Mouse (Mus musculus): Measurements from ENCODE around the gene Aldh18a1. TPM values are rescaled to one million over a fixed set of nuclear protein-coding genes. Genes with fewer than 3 reads are reported as not detected.
A peak's percentile ranks its signal among the peaks of the same experiment; 100 is the strongest.
"Not testable (repeated sequence)": the region's sequence is repeated elsewhere in the genome, so short reads cannot be mapped to it uniquely, and the experiment has no call there.

Gene Aldh18a1
- polyA plus RNA-seq, 1 experiment from 2014 or later: 63.8 TPM

DNA sequence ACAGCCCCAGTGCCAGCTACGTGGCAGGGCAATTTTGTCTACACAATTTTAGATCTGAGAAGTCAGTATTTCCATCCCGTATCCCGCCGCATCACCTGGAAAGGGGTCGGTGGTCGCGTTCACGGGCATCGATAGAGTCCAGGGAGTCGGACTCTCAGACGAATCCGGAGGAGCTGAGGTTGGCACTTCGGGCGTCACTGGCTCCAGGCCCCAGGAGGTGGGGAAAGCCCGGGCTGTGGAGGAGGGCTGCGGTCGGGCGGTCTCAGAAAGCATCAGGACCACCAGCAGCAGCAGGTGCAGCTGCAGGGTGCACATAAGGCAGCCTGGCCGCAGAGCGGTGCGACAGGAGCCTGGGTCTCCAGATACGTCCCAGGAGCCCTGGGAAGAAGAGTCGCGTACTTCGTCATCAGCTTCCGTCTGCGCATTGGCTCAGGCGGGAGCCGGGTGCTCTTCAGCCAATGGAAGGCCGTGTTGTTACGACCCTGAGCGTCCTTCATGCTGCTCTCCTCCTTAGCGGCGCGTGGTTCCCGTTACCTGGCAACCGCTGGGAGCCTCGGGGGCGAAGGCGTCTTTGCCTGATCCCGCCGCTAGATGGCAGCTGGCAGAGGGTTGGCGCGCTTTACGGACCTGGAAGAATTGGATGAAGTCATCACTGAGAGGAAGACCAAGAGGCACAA lies 23.7 kb upstream of the Aldh18a1 start, which contains the start of the genes Tctn3 and Entpd1:
Tctn3 (minus strand) TSS at position 404 of the 677 bp plus-strand sequence.
Entpd1 (plus strand) TSS at position 537 of the 677 bp plus-strand sequence.
- peak; percentile 100 for ATAC-seq (replicated peaks)
- Histone ChIP-seq H3K36me3 (replicated peaks) (peaks cover 12% of the 10 kb centered on the region; the same call in 1 of the 2 replicates), H3K4me1 (peaks cover 16% of the 10 kb centered on the region), H3K9ac (peak within 1 kb of the TSS; percentile 77), H3K9me3 (no peaks in the 10 kb centered on the region), H3K4me3 (peak within 1 kb of the TSS; percentile 96), H3K4me2 (peak within 1 kb of the TSS; percentile 72), H3K27ac (peak within 1 kb of the TSS; percentile 74), H3K27me3 (replicated peaks) (no peaks in the 10 kb centered on the region)
- under 1% methylated on average over 45 of the region's 45 CpGs for WGBS

DNA sequence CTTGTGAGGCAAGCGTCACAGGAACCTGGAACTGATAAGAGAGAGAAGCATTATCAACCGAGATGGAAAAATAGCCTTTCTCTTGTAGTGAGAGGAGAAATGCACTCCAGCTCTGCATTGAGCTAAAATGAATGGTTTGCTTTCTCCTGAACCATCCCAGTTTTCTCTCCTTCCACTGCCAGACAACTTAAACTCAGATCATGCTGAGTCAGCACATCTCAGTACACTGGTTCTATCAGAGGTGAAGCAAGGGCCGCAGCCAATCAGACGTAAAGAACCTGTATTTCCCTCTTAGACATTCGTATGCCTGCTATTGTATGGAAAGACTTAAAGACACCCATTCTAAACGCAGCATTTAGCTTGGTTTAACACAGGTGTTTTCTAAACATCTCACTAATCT lies 19.4 kb upstream of the Aldh18a1 start:
- no peaks in the 10 kb centered on the region for H3K9me3 ChIP-seq
- no peaks in the 10 kb centered on the region for H3K27me3 ChIP-seq (replicated peaks)
- peaks cover 18% of the 10 kb centered on the region; the same call in 1 of the 2 replicates for H3K36me3 ChIP-seq (replicated peaks)
- H3K9ac ChIP-seq: no peak overlapping the region
- WGBS: 91% methylated on average over 6 of the region's 6 CpGs
- peaks cover 15% of the 10 kb centered on the region for H3K4me1 ChIP-seq
- ATAC-seq (replicated peaks): no peak
- no peak overlapping the region for H3K27ac ChIP-seq
- no peak overlapping the region for H3K4me3 ChIP-seq
- H3K4me2 ChIP-seq: no peak overlapping the region

GRCm38 (mm10) chr19:40605189-40605588 lies 16.9 kb upstream of the Aldh18a1 start:
- H3K9ac ChIP-seq: no peak overlapping the region
- peaks cover 18% of the 10 kb centered on the region; the same call in 1 of the 2 replicates for H3K36me3 ChIP-seq (replicated peaks)
- H3K4me1 ChIP-seq: no peaks in the 10 kb centered on the region
- H3K27me3 ChIP-seq (replicated peaks): no peaks in the 10 kb centered on the region
- H3K4me3 ChIP-seq: no peak overlapping the region
- H3K4me2 ChIP-seq: no peak overlapping the region
- H3K9me3 ChIP-seq: no peaks in the 10 kb centered on the region
- H3K27ac ChIP-seq: no peak overlapping the region
- ATAC-seq (replicated peaks): no peak
- WGBS: 91% methylated on average over 9 of the region's 9 CpGs

DNA sequence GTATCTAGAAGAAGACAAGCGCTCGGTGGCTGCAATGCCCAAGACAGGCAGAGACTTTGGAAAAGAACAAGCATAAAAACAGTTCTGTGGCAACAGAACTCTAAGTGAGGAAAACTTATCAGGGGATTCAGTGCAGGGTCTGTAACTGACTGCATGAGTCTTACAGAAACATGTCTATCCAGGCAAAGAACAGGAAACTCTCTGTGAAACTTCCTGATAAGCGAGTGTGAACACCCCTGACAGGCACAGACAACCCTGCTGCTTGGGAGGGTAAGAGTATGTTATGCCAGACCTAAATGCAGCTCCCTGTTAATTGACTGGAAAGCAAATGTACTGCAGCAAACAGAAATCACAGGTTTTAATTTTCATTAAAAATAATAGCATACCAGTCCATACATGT lies 13.6 kb upstream of the Aldh18a1 start:
- 96% methylated on average over 3 of the region's 3 CpGs for WGBS
- Histone ChIP-seq H3K4me2 (no peak overlapping the region), H3K27ac (no peak overlapping the region), H3K36me3 (replicated peaks) (peaks cover 12% of the 10 kb centered on the region; the same call in 1 of the 2 replicates), H3K4me1 (no peaks in the 10 kb centered on the region), H3K9ac (no peak overlapping the region), H3K4me3 (no peak overlapping the region), H3K9me3 (no peaks in the 10 kb centered on the region), H3K27me3 (replicated peaks) (no peaks in the 10 kb centered on the region)
- ATAC-seq (replicated peaks): no peak

DNA sequence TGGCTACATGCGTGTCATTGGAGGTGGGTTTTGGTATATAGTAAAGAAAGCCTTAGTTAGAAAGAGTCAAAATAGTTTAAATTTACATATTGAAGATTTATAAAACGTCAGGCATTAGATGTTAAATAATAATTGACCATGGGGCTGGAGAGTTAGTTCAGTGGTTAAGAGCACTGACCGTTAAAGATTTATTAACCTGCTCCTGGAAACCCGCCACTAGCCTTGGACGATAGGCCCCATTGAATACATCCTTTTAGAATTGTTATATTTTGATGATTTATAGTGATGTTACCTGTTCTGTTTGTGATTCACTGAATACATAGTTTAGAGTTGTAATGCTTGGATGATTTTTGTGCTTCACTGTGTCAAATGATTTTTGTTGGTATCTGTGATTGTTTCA lies 12.6 kb upstream of the Aldh18a1 start:
- H3K9ac ChIP-seq; H3K27ac ChIP-seq; H3K4me1 ChIP-seq; H3K27me3 ChIP-seq (replicated peaks); H3K9me3 ChIP-seq; H3K4me2 ChIP-seq; ATAC-seq (replicated peaks); H3K4me3 ChIP-seq: not testable (repeated sequence)
- H3K36me3 ChIP-seq (replicated peaks): peaks cover 18% of the 10 kb centered on the region; the same call in 1 of the 2 replicates
- WGBS: 94% methylated on average over 5 of the region's 5 CpGs

- H3K36me3 ChIP-seq (replicated peaks): peaks cover 19% of the 10 kb centered on the region; the same call in 1 of the 2 replicates
- H3K4me1 ChIP-seq: no peaks in the 10 kb centered on the region
- H3K9me3 ChIP-seq: no peaks in the 10 kb centered on the region
- H3K9ac ChIP-seq: no peak overlapping the region
- H3K4me2 ChIP-seq: no peak overlapping the region
- H3K4me3 ChIP-seq: no peak overlapping the region
- H3K27me3 ChIP-seq (replicated peaks): no peaks in the 10 kb centered on the region
- no peak for ATAC-seq (replicated peaks)
- no peak overlapping the region for H3K27ac ChIP-seq
- 91% methylated on average over 8 of the region's 8 CpGs for WGBS
These were observed 7.6 kb upstream of the Aldh18a1 start for GRCm38 (mm10) chr19:40595831-40596230.

GRCm38 (mm10) chr19:40595231-40595630 lies 7.0 kb upstream of the Aldh18a1 start:
- H3K9me3 ChIP-seq: no peaks in the 10 kb centered on the region
- H3K9ac ChIP-seq: no peak overlapping the region
- H3K27me3 ChIP-seq (replicated peaks): no peaks in the 10 kb centered on the region
- no peak overlapping the region for H3K4me2 ChIP-seq
- no peak for ATAC-seq (replicated peaks)
- H3K4me3 ChIP-seq: no peak overlapping the region
- no peak overlapping the region for H3K27ac ChIP-seq
- H3K36me3 ChIP-seq (replicated peaks): peaks cover 19% of the 10 kb centered on the region; the same call in 1 of the 2 replicates
- H3K4me1 ChIP-seq: no peaks in the 10 kb centered on the region
- WGBS: 96% methylated on average over 3 of the region's 3 CpGs

DNA sequence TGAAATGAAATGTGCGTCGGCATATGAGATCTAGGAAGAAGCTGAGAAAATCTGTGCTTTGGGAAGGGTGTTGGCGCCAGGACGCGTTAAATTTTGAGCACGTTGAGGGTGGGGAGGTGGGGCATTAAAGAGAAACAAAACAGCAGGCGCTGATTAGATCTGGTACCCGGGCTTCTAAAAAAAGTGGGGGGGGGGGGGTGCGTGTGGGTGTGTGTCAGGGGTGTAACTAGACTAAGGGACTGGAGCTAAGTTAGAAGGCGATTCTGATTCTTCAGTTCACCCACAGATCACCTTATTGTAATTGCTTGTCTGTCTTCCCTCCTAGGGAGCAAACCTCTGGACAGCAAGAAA lies 1.2 kb upstream of the Aldh18a1 start:
- ATAC-seq (replicated peaks): no peak
- peak overlapping the region; percentile 82 for H3K27ac ChIP-seq
- no peaks in the 10 kb centered on the region for H3K36me3 ChIP-seq (replicated peaks)
- peak overlapping the region; percentile 62 for H3K9ac ChIP-seq
- peak overlapping the region; percentile 52 for H3K4me3 ChIP-seq
- peak overlapping the region; percentile 74 for H3K4me2 ChIP-seq
- WGBS: 1% methylated on average over 10 of the region's 10 CpGs
- no peaks in the 10 kb centered on the region for H3K9me3 ChIP-seq
- no peaks in the 10 kb centered on the region for H3K27me3 ChIP-seq (replicated peaks)
- peaks cover 21% of the 10 kb centered on the region for H3K4me1 ChIP-seq

DNA sequence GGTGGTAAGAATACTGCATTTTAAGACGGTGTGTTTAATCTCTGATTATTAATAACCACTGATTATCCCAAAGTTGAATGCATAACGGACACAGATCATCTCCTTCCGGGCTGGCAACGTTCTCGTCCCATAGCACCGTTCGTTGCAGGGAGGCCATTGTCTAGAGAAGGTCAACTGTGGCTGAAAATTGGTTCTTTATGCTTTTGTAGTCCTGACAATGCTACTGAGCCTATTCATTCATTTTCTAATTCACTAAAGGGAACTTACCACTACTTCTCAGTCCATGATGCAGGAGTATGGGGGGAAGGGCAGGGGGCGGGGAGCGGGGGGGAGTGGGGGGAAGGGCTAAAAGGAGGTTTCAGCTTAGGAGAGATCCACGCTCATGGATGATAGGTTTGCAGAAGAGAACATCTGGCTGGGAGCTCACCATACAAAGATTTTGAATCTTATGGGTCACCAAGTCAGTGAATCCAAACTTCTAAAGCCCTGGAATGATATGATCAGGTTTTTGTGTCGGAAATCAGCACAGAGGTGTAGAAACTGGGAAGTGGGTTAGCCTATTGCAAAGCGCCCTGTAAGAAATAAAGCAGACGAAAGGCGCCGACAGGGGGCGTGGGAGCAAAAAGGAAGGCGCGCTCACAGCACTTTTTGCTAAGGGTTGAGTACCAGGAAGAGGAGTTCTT lies 725 bp upstream of the Aldh18a1 start:
- Histone ChIP-seq H3K4me3 (peak overlapping the region; percentile 52), H3K27me3 (replicated peaks) (no peaks in the 10 kb centered on the region), H3K4me1 (peaks cover 21% of the 10 kb centered on the region), H3K27ac (peak overlapping the region; percentile 82), H3K9ac (peak overlapping the region; percentile 62), H3K36me3 (replicated peaks) (no peaks in the 10 kb centered on the region), H3K9me3 (no peaks in the 10 kb centered on the region), H3K4me2 (peak overlapping the region; percentile 74)
- ATAC-seq (replicated peaks): peak; percentile 81
- WGBS: 0% methylated on average over 18 of the region's 18 CpGs

- WGBS: 4% methylated on average over 30 of the region's 30 CpGs
- Histone ChIP-seq H3K36me3 (replicated peaks) (0 out of 2 replicates have a peak, but pooled peaks cover 2% of the 10 kb centered on the region), H3K4me2 (peak overlapping the region; percentile 74), H3K4me1 (peaks cover 21% of the 10 kb centered on the region), H3K27ac (peak overlapping the region; percentile 72), H3K9me3 (no peaks in the 10 kb centered on the region), H3K9ac (peak overlapping the region; percentile 62), H3K4me3 (peak overlapping the region; percentile 52), H3K27me3 (replicated peaks) (no peaks in the 10 kb centered on the region)
- peak; percentile 76 for ATAC-seq (replicated peaks)
These were observed 571 bp downstream of the Aldh18a1 start for GRCm38 (mm10) chr19:40587491-40588292.

DNA sequence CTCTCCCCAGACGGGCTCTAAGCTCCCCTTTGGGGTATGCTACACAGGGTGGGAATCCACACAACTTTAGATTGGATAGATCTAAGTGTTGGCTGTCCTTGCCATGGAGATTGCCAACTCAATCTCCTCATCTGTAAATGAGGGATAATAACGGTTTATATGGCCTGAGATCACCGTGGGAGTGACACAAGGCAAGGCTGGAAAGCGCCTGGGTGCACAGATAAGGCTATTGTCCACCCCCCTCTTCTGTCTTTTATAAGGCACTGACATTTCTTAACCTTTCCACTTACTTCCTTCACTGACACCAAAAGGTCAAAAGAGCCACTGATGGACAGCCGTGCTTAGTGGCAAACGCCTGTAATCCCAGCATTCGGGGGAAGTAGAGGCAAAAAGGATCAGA lies 1.4 kb downstream of the Aldh18a1 start:
- 61% methylated on average over 7 of the region's 7 CpGs for WGBS

GRCm38 (mm10) chr19:40581662-40582061 lies 6.6 kb downstream of the Aldh18a1 start:
- WGBS: 94% methylated on average over 5 of the region's 5 CpGs
- Histone ChIP-seq H3K4me3 (no peak overlapping the region), H3K27me3 (replicated peaks) (no peaks in the 10 kb centered on the region), H3K27ac (no peak overlapping the region), H3K9ac (no peak overlapping the region), H3K4me1 (peaks cover 10% of the 10 kb centered on the region), H3K36me3 (replicated peaks) (peaks cover 37% of the 10 kb centered on the region), H3K9me3 (no peaks in the 10 kb centered on the region), H3K4me2 (no peak overlapping the region)
- no peak for ATAC-seq (replicated peaks)

More for the DNA sequence above, 1.4 kb downstream of the Aldh18a1 start:
- H3K36me3 ChIP-seq (replicated peaks): 0 out of 2 replicates have a peak, but pooled peaks cover 2% of the 10 kb centered on the region
- peak overlapping the region; percentile 62; the same call in 1 of the 2 replicates for H3K9ac ChIP-seq
- H3K9me3 ChIP-seq: no peaks in the 10 kb centered on the region
- peaks cover 21% of the 10 kb centered on the region for H3K4me1 ChIP-seq
- H3K4me2 ChIP-seq: peak overlapping the region; percentile 74
- no peak for ATAC-seq (replicated peaks)
- peak overlapping the region; percentile 52 for H3K4me3 ChIP-seq
- H3K27ac ChIP-seq: no peak overlapping the region
- no peaks in the 10 kb centered on the region for H3K27me3 ChIP-seq (replicated peaks)
